Mouse (Mus musculus) cortical plate, adult 2 months (tissue): ENCODE measurements around the gene Alpl.
A peak's percentile ranks its signal among the peaks of the same experiment; 100 is the strongest.

Experiments
- CTCF ChIP-seq: fragments of 200-500 bp; IDR thresholded peaks from 2 replicates; pipeline ENCODE4 v1.5.1; 2011; ENCODE audit warnings: mild to moderate bottlenecking, control low read depth, low read length; ENCODE audit not compliant: insufficient read depth; ENCODE audit errors: extremely low read depth
- POLR2A ChIP-seq: fragments of 200-500 bp; IDR thresholded peaks from 2 replicates; pipeline ENCODE4 v1.6.1; 2011; ENCODE audit warnings: mild to moderate bottlenecking, low read length, control low read depth; ENCODE audit not compliant: insufficient read depth; ENCODE audit errors: extremely low read depth

DNA sequence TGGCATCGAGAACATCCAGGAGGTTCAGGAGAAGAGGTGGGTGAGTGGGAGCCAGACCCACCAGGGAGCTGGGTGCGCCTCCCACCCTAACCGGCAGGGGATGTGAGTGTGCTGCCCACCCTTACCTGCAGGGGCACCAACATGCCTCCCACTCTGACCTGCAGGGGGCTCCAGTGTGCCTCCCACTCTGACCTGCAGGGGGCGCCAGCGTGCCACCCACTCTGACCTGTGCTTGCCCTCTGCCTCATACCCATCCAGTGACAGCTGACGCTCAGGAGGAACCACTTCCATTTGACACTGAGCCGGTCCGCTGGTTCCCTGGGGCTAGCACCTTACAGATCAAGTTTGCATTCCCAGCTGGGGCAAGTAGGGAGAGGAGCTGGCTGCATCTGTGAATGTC lies 71.4 kb downstream of the Alpl start:
- peak; percentile 68 for TF ChIP-seq CTCF
- no peak for TF ChIP-seq POLR2A
